Mouse (Mus musculus) CH12.LX (cell line): ENCODE measurements around the gene Hes1. TPM values are rescaled to one million over a fixed set of nuclear protein-coding genes. Genes with fewer than 3 reads are reported as not detected.
"Not testable (repeated sequence)": the region's sequence is repeated elsewhere in the genome, so short reads cannot be mapped to it uniquely, and the experiment has no call there.

Experiments
- DNase-seq: peaks from one replicate; pipeline ENCODE4 v3.0.0-alpha.2; 2013; ENCODE audit errors: extremely low read depth
- H3K27ac ChIP-seq: 2 replicates; pipeline ENCODE4 v1.5.1; 2012; ENCODE audit warnings: low read depth, mild to moderate bottlenecking, control low read depth, moderate library complexity; ENCODE audit not compliant: insufficient read depth
- H3K27me3 ChIP-seq: replicated peaks from 2 replicates; pipeline ENCODE3; 2012; ENCODE audit warnings: inconsistent platforms
- H3K36me3 ChIP-seq, 2 experiments: replicated peaks in 1 of 2; 2 replicates each; pipeline versions ENCODE3 to v1.6.1; 2012; ENCODE audit warnings: inconsistent platforms in 1 of 2, low read length in 1 of 2, mild to moderate bottlenecking in 1 of 2, mixed read lengths in 1 of 2, moderate library complexity in 1 of 2; ENCODE audit not compliant: control insufficient read depth in 1 of 2, insufficient read depth in 1 of 2
- H3K4me1 ChIP-seq, 2 experiments: 2 replicates each; pipeline ENCODE4 v1.6.1; 2012; ENCODE audit warnings: inconsistent platforms in 1 of 2, moderate library complexity in 1 of 2; ENCODE audit not compliant: insufficient read depth in 2 of 2, control insufficient read depth in 1 of 2
- H3K4me2 ChIP-seq: 2 replicates; pipeline ENCODE4 v1.6.1; 2012; ENCODE audit warnings: low read depth, mild to moderate bottlenecking, control low read depth; ENCODE audit not compliant: poor library complexity, insufficient read depth, severe bottlenecking
- H3K4me3 ChIP-seq, 3 experiments: fragments of 150-350 bp in 1 of 3; sonication (generic) in 1 of 3; replicated peaks in 1 of 3; 2 replicates each; pipeline versions ENCODE3 to v1.5.1; 2011 to 2012; ENCODE audit warnings: low read depth in 2 of 3, low read length in 2 of 3, mild to moderate bottlenecking in 2 of 3, moderate library complexity in 2 of 3, control low read depth in 1 of 3, improper control_type of control experiment in 1 of 3, inconsistent platforms in 1 of 3, mixed read lengths in 1 of 3; ENCODE audit not compliant: poor library complexity in 1 of 3
- H3K79me2 ChIP-seq: replicated peaks from 2 replicates; pipeline ENCODE4 v1.6.1; 2012; ENCODE audit warnings: mild to moderate bottlenecking, moderate library complexity; ENCODE audit not compliant: control insufficient read depth, poor library complexity, insufficient read depth, severe bottlenecking; ENCODE audit errors: extremely low read depth
- H3K9ac ChIP-seq: 2 replicates; pipeline ENCODE4 v1.6.1; 2012; ENCODE audit warnings: low read depth, mild to moderate bottlenecking, control low read depth, moderate library complexity; ENCODE audit not compliant: insufficient read depth
- H3K9me3 ChIP-seq: replicated peaks from 2 replicates; pipeline ENCODE3; 2012; ENCODE audit warnings: low read length, inconsistent platforms, mixed read lengths
- CHD1 ChIP-seq: IDR thresholded peaks from 2 replicates; pipeline ENCODE4 v1.6.1; 2012; ENCODE audit warnings: low read depth, low read length, improper control_type of control experiment, inconsistent platforms
- CHD2 ChIP-seq: IDR thresholded peaks from 2 replicates; pipeline ENCODE4 v1.6.1; 2011; ENCODE audit warnings: low read length, improper control_type of control experiment
- E2F4 ChIP-seq: IDR thresholded peaks from 2 replicates; pipeline ENCODE4 v1.6.1; 2011; ENCODE audit warnings: low read depth, low read length, improper control_type of control experiment; ENCODE audit not compliant: insufficient replicate concordance
- ELF1 ChIP-seq: IDR thresholded peaks from 2 replicates; pipeline ENCODE4 v1.6.1; 2014; ENCODE audit warnings: low read depth, mild to moderate bottlenecking, inconsistent platforms, low read length, improper control_type of control experiment
- EP300 ChIP-seq: IDR thresholded peaks from 2 replicates; pipeline ENCODE4 v1.6.1; 2011; ENCODE audit warnings: low read length, improper control_type of control experiment
- ETS1 ChIP-seq: conservative IDR thresholded peaks from 2 replicates; pipeline ENCODE4 v1.6.1; 2012; ENCODE audit warnings: low read depth, mild to moderate bottlenecking, inconsistent platforms, low read length, improper control_type of control experiment, moderate library complexity
- JUND ChIP-seq: conservative IDR thresholded peaks from 2 replicates; pipeline ENCODE4 v1.6.1; 2011; ENCODE audit warnings: low read depth, low read length, improper control_type of control experiment
- KAT2A ChIP-seq: IDR thresholded peaks from 2 replicates; pipeline ENCODE4 v1.6.1; 2012; ENCODE audit warnings: low read length, improper control_type of control experiment, inconsistent platforms; ENCODE audit not compliant: insufficient replicate concordance
- MAX ChIP-seq: IDR thresholded peaks from 2 replicates; pipeline ENCODE4 v1.6.1; 2011; ENCODE audit warnings: low read length, improper control_type of control experiment
- MEF2A ChIP-seq: IDR thresholded peaks from 2 replicates; pipeline ENCODE4 v1.6.1; 2014; ENCODE audit warnings: low read depth, mild to moderate bottlenecking, inconsistent platforms, low read length, improper control_type of control experiment, borderline replicate concordance
- MYC ChIP-seq: IDR thresholded peaks from 2 replicates; pipeline ENCODE4 v1.6.1; 2011; ENCODE audit warnings: low read depth, mild to moderate bottlenecking, improper control_type of control experiment, low read length
- RAD21 ChIP-seq: IDR thresholded peaks from 2 replicates; pipeline ENCODE4 v1.6.1; 2011; ENCODE audit warnings: low read depth, mild to moderate bottlenecking, low read length, improper control_type of control experiment, moderate library complexity
- TBP ChIP-seq: conservative IDR thresholded peaks from 2 replicates; pipeline ENCODE4 v1.6.1; 2011; ENCODE audit warnings: low read depth, low read length, improper control_type of control experiment
- USF2 ChIP-seq: conservative IDR thresholded peaks from 2 replicates; pipeline ENCODE4 v1.6.1; 2011; ENCODE audit warnings: low read depth, low read length, improper control_type of control experiment
- ZC3H11A ChIP-seq: IDR thresholded peaks from 2 replicates; pipeline ENCODE4 v1.6.1; 2012; ENCODE audit warnings: low read depth, mild to moderate bottlenecking, inconsistent platforms, low read length, improper control_type of control experiment
- ZKSCAN1 ChIP-seq: IDR thresholded peaks from 2 replicates; pipeline ENCODE4 v1.6.1; 2012; ENCODE audit warnings: low read depth, inconsistent platforms, low read length, improper control_type of control experiment, borderline replicate concordance
- ZMIZ1 ChIP-seq: IDR thresholded peaks from 2 replicates; pipeline ENCODE4 v1.6.1; 2012; ENCODE audit warnings: low read depth, mild to moderate bottlenecking, inconsistent platforms, low read length, improper control_type of control experiment
- ZNF384 ChIP-seq: IDR thresholded peaks from 2 replicates; pipeline ENCODE4 v1.6.1; 2012; ENCODE audit warnings: low read depth, low read length, improper control_type of control experiment, inconsistent platforms
- dilution Hi-C: fragments of 300-500 bp; cut with MboI; formaldehyde crosslinking; loops from 2 replicates; pipeline ENCODE4 v1.14.3; 2020; ENCODE audit warnings: low sequenced_read_pairs; ENCODE audit not compliant: extremely low pct_unique_long_range_greater_than_20kb, extremely low pct_ligation_motif_present
- in situ Hi-C: fragments of 300-500 bp; cut with MboI; formaldehyde crosslinking; loops from 3 replicates; pipeline ENCODE4 v1.14.3; 2019; ENCODE audit warnings: low sequenced_read_pairs, low pct_ligation_motif_present, low pct_unique_long_range_greater_than_20kb, mixed read lengths
- polyA plus RNA-seq: library from polyadenylated mRNA; unstranded; fragments of >175 nt; gene quantifications from 2 replicates; pipeline ENCODE4 v1.2.1, GENCODE M21; 2012; ENCODE audit warnings: low read depth; ENCODE audit not compliant: insufficient read length
- total RNA-seq, 2 experiments: library from RNA; depleted of rRNA; stranded (reverse); fragments of 300-350 nt in 1 of 2; fragments of >200 nt in 1 of 2; gene quantifications; 2 replicates each; pipeline ENCODE4 v1.2.3; 2012 to 2014

Hes1 gene
- total and polyA plus RNA-seq, 3 experiments = 1.4 to 3.6 (median 1.6) TPM

DNA sequence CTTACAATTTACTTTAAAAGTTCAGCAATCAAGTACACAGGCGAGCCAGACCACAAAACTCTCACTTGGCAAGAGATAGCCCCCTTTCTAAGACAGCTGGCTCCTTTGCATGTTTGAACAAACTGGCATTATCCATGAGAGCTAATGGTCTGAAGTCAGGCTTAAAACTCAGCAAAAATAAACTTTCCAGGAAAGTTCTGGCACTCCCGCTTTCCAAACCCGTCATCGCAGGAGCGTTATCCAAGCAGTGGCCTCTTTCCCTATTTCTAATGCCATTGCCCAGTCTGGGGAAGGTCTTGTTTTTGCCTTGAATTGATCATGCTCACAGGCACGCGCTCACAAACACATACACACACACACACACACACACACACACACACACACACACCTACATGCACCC lies 41.3 kb downstream of the Hes1 start:
- H3K4me2 ChIP-seq = no peak overlapping the region
- H3K9me3 ChIP-seq = peaks cover 2% of the 10 kb centered on the region
- TF ChIP-seq RAD21 (no peak), TBP (no peak), ZC3H11A (no peak), MEF2A (no peak), ETS1 (no peak), ZNF384 (no peak), USF2 (no peak), MYC (no peak), ZMIZ1 (no peak), CHD1 (no peak), KAT2A (no peak), JUND (no peak), ZKSCAN1 (no peak), EP300 (no peak), ELF1 (no peak), CHD2 (no peak), MAX (no peak), E2F4 (no peak)
- H3K27me3 ChIP-seq = peaks cover 8% of the 10 kb centered on the region
- dilution Hi-C loops (no loop called here), in situ Hi-C loops (no loop called here)
- no peaks in the 10 kb centered on the region for H3K79me2 ChIP-seq
- H3K27ac ChIP-seq = no peak overlapping the region
- H3K4me3 ChIP-seq = no peak overlapping the region
- H3K4me1 ChIP-seq = peaks cover 0 to 4% of the 10 kb centered on the region in 2 experiments; a peak in 2 of 4 replicates
- no peak overlapping the region for H3K9ac ChIP-seq
- no peaks in the 10 kb centered on the region for H3K36me3 ChIP-seq
- DNase-seq = no peak

DNA sequence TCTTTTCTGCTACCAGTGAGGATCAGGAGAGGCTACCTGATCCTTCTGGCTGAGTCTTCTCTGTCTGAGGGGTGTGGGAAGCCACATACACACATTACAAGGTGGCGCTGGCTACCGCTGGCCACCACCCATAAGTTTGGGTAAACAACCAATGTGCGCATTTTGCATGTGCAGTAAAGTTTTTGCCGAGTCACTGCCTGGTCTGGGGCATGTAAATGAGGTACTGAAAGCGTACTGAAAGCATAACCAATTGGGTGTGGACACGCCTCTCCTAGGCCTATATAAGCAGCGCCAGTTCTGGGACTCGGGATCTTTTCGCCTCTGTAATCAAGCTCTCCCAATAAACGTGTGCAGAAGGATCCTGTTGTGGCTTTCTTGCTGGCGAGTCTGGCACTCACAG lies 44.0 kb downstream of the Hes1 start:
- not testable (repeated sequence) for DNase-seq

More for the DNA sequence above, 44.0 kb downstream of the Hes1 start:
- dilution Hi-C loops, H3K27ac ChIP-seq, H3K9ac ChIP-seq, H3K4me2 ChIP-seq, H3K36me3 ChIP-seq, in situ Hi-C loops, H3K4me3 ChIP-seq, H3K9me3 ChIP-seq, H3K79me2 ChIP-seq, H3K27me3 ChIP-seq, H3K4me1 ChIP-seq: not testable (repeated sequence)
